Mouse (Mus musculus): ENCODE results near the gene Zbtb14. TPM values are rescaled to one million over a fixed set of nuclear protein-coding genes. Genes with fewer than 3 reads are reported as not detected.
A peak's percentile ranks its signal among the peaks of the same experiment; 100 is the strongest.

Zbtb14 gene
- total RNA-seq (2021), result 10 to 100 TPM; 23.5 to 23.9 TPM

DNA sequence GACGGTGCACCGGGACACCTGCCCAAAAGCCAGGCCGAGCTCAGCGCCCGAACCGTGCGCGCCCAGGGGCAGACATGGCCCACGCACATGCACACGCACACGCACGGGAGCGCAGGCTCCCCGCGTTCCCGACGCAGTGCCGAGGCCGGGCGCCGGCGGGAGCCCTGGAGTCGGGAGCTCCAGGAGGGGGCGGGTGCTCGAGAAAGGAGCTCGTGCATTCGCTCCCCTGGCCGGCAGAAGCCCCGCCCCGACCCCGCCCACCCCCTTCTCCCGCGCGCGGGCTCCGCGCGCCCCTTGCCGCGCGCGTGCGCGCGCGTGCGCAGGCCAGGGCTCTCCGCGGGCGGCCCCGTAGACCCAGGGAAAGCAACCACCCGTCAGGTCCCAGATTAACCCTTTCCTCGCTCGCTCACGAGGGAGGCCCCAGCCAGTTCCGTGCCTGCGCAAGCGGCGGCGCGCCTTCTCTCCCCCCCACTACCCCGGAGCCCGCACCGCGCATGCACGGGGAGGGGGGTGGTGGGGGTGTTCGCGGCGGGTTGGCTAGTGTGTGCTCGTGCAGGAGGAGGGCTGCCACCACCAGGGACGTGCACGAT is at the start of gene Zbtb14:
TSS of gene Zbtb14 (plus strand) at position 540 of the 590 bp plus-strand sequence.
- intact Hi-C loops (cut with DNase I), result loop anchor here (1.0 kb wide), 1 partner anchor 35 kb away; no protein-coding TSS in a partner anchor
- DNase-seq (ENCODE audit: low spot score in 2 of 2), result peak; percentile 89 to 95

DNA sequence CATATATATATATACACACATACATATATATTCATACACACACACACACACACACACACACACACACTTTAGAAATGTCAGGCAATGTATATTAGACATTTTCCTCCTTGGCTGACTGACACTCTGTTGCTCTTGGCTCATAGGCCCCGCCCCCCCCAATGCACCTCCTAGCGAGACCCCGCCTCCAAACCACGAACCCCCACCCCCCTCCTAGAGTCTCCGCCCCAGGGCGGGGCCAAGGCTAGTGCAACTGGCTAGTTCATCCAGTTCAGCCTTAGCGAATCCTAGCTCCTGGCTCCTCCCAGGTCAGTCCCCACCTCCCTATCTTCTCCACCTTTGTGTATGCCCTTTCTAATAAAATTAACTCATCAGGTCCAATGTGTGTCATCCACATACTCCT is 36.8 kb upstream of the Zbtb14 start:
- intact Hi-C loops (cut with DNase I), result loop anchor here (10.0 kb wide), 1 partner anchor 461 kb away; no protein-coding TSS in a partner anchor
- DNase-seq (ENCODE audit: low spot score in 2 of 2), result no peak

DNA sequence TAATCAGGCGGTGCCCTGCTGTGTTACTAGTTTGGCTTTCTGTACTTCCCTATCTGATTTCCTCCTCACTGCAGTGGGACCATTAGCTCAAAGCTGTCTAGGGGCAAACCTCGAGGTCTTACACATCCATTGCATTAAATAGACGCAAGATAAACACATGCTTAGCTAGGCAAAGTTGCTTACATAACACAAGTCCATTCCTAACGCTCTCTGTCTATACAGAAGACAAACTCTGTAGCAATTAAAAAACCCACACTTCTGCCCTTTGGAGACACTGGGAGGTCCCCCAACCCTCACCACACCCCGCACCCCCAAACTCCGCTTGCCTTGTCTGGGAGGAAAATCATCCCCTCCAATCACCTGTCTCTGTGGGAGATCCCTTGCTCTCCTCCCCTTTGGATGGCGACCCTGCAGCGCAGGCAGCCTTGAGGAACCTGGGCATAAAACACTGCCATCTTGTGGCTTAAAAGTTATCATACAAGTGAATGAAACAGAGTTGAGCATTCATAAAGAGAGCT is 33.8 kb upstream of the Zbtb14 start:
- peak; percentile 30 to 62 for DNase-seq (ENCODE audit: low spot score in 2 of 2)
- intact Hi-C loops (cut with DNase I), result loop anchor here (10.0 kb wide), 1 partner anchor 464 kb away; no protein-coding TSS in a partner anchor

DNA sequence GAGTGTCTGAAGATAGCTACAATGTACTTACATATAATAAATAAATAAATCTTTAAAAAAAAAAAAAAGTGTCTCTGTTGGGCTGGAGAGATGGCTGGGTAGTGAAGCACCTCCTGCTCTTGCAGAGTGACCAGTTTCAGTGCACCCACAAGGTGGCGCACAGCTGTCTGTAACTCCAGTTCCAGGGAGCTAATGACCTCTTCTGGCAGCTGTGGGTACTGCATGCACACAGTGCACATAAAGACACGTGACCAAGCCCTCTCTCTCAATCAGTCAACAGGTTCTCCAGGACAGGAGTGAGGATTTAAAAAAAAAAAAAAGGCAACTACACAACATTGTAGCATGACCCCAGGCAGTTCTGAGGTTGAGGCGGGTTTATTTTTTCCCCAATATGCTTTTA is 17.8 kb upstream of the Zbtb14 start:
- intact Hi-C loops (cut with DNase I), result no loop called here
- DNase-seq (ENCODE audit: low spot score in 2 of 2), result no peak

DNA sequence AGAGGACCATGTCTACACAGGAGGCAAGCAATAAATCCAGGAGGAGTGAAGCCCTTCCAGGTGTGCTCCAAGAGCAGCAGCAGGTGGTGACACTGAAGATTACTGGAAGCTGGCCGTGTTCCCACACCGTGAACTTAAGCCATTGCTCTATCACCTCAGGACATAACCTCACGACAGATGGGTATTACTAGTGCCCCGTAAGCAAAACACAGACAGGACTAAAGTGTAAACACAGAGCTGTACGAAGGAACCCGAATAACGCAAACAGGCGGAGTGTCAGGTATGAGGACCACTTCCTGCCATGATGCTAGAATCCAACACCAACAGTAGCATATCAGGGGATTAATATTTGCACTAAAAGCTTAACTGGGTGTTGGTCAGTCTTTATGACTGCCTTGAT is 2.0 kb upstream of the Zbtb14 start:
- intact Hi-C loops (cut with DNase I), result no loop called here

DNA sequence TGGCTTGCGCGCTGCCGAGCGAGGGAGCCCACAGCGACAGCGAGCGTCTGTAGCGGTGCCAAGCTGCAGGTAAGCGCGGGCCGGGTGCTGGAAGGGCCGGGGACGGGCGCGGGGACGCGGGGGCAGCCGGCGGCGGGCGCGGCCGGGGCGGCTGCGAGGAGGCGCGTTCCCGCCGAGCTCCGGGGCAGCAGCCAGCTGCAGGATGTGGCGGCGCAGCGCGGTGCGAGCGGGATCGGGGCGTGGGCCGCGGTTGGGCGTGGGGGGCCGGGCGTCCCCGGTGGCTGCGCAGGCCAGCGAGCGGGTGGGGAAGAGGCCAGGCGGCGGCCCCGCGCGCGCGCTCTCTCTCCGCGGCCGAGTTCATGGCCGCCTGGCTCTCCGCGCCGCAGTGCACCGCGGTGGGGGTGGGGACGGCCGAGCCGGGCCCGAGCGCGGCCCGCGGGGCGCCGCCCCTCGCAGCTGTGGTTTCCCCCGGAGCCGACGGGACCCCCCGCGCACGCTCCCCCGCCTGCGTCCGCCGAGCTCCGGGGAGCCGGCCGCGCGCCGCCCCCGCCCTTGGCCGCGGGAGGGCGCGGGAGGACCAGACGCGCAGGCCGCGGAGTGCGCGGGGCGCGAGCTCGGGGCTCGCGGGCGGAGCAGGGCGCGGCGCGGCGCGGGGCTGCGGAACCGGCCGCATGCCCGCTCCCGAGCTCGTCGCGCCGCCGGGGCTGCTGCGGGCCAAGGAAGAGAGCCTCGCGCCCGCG is 521 bp downstream of the Zbtb14 start:
- DNase-seq (ENCODE audit: low spot score in 2 of 2), result peak; percentile 70 to 81
- intact Hi-C loops (cut with DNase I), result loop anchor here (1.0 kb wide), 1 partner anchor 34 kb away; no protein-coding TSS in a partner anchor

More for the DNA sequence above, 2.0 kb upstream of the Zbtb14 start:
- no peak for DNase-seq (ENCODE audit: low spot score in 2 of 2)

DNA sequence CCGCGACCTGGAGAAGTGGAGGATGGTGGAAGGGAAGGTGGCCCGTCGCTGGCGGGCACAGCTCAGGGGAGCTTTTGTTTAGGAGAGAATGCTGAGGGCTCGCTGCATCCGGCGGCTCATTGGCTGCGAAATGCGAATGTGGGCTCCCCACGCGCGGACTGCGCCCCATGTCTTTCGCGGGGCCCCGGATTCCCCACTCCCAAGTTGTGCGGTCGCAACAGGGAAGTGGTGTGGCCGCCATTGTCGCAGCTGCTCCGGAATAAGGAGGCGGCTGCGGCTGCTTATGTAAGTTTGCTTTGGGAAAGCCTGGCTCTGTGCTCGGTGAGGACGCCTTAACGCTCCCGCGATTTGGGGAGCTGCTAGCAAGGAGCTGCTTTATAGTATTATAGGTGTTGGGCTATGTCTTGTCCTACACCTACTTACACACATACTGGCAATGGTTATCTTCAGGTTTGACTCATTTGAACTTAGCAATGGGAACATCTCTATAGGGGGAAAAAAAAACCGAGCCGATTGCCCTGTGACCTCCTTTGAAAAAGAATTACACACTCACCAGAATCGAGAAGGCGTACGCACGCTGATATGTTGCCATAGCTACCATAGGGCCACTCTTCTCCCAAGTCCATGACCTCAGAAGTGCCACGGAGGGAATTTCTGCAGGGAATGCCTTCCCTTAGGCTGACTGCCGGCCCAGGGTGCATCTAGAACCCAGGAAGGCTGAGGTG is 1.3 kb downstream of the Zbtb14 start:
- intact Hi-C loops (cut with DNase I), result loop anchor here (1.0 kb wide), 1 partner anchor 33 kb away; no protein-coding TSS in a partner anchor
- DNase-seq (ENCODE audit: low spot score in 2 of 2), result peak; percentile 78 to 88

DNA sequence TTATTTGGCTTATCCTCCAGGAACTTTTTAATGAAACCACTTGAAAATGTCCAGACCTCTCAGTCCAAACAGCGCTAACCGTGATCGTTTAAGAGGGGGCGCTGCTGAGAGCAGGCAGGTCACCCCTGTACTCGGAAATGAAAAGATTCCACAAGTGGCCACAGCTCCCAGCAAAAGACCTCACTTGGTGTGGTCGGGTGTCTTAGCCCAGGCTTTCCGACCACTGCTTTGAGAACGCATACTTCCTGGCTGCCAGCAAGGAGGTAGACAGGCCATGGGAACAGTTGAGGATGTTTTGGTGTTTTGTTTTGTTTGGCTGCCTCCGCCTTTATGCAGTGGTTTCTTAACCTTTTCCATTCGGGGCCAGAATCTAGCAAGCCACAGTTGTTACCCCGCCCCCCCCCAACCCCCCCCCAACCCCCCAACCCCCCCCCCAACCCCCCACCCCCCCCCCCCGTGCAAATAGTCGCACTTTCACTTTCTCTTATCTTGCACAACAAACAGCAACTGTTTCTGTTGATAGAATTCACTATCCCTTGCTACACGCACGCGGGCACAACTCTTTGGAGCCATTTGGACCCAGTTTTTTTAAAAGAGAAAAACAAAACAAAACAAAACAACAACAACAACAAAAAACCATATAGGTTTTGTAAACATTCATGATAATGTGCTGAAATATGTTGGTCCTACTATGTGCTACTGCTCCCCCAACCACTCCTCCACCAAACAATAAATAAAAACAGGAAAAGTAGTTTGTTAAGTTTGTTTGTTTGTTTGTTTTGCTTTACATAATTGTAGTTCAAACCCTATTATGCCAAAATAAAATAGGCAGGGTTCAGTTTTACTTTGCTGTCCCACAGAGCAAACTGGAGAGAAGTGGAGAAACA is 13.5 kb downstream of the Zbtb14 start:
- intact Hi-C loops (cut with DNase I), result no loop called here
- DNase-seq (ENCODE audit: low spot score in 2 of 2), result no peak

DNA sequence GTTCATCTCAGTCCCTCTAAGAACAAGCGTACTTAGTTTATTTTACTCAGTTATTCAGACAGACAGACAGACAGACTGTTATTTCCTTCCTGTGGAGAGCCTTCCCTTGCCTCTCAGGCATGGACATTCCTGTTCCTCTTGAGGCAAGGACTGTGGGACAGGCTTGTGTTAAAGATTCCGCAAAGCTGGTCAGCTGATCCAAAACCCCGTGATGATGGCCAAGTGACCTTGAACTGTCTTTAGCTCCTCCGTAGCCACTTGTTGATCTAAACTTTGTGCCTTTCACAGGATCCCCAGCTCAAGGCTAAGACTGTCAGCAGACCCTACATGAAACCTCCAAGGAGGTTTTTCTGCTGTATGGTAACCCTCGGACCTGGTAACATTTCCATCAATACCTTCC is 14.3 kb downstream of the Zbtb14 start:
- no peak for DNase-seq (ENCODE audit: low spot score in 2 of 2)
- intact Hi-C loops (cut with DNase I), result no loop called here

DNA sequence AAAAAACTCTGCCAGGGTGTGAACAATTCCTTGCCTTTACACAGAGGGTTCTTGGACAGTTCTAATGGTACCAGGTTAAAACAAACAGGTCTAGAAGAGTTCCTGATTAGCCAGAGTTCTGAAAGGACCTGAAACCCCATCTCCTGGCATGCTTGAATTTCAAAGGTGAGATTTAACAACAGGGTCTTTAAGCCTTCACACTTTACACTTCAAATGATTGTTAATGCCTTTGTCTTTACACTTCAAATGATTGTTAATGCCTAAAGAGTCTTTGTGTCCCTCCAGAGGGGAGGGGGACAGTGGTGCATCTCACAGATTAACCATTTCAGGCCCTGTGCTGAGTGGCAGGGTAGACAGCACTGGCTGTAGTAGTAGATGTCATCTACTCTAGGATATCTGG is 15.2 kb downstream of the Zbtb14 start:
- intact Hi-C loops (cut with DNase I), result no loop called here
- no peak for DNase-seq (ENCODE audit: low spot score in 2 of 2)

DNA sequence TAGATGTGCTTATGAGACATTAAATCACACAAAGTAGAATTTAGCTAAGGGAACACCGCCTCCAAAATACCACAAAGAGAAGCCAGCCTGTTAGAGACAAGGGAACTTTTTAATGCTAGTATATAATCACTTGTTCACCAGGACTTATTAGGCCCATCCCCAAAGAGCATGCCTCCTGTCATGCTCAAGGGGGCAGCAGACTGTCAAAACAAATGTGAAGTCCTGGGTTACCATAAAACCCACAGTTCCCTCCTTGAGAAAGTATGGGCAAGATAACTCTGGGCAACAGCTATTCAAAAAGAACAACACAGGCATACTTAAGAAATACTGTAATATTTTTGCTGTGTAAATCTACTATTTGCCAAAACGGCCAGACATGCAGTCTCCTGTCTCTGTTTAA is 18.3 kb downstream of the Zbtb14 start:
- intact Hi-C loops (cut with DNase I), result no loop called here

DNA sequence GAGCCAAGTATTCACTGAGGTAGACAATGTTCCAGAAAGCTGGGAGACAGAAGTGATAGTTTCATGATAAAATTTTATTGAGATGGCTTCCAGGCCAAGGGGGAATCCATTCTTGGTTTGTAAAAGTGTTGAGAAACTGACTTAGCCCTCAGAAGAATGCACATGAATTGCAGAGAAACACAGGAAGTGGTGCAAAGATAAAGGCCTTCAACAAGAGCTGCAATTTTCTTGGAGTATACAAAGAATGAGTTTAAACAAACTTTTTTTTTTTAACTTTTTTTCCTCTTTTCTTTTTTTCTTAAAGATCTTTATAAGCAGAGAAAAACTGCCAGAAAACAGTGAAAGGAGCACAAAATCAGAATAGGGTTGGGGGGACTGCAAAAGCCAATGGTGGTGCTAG is 33.3 kb downstream of the Zbtb14 start:
- no peak for DNase-seq (ENCODE audit: low spot score in 2 of 2)
- intact Hi-C loops (cut with DNase I), result no loop called here

More for the DNA sequence above, 18.3 kb downstream of the Zbtb14 start:
- DNase-seq (ENCODE audit: low spot score in 2 of 2), result no peak

DNA sequence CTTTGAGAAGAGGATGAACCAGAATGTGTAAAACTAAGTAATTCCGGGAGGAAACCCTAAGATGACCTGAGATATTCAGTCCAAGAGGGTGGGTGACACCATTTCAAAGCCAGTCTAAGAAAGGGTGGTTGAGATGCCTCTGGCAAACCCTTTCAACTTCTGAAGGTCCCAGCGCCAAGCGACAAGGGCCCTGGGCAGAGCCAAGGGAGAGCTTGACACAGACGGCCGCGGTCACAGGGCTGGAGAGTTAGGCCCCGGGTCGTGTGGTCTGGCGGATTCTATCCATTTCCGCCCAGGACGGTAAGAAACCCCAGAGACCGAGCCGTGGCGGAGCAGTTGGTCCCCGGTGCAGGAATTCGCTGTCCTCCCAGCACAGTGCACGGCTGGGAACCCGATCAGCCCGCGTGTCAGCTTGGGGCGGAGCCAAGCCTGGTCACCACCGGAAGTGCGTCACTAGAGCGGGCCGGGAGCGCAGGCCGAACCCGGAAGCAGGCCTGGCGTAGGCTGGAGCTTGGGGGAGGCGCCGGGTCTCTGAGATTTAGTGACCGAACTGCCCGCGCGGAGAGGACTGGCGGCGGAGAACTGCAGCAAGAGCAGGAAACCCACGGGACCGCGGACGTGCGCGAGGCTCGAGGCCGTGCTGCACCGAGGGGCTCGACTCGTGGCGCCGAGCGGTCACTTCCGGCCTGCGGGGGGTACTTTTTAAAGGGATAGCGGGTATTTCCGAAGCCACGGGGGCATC is 34.2 kb downstream of the Zbtb14 start:
- intact Hi-C loops (cut with DNase I), result loop anchor here (1.0 kb wide), 1 partner anchor 34 kb away; the partner anchor contains the start of gene Zbtb14
- peak; percentile 96 to 97 for DNase-seq (ENCODE audit: low spot score in 2 of 2)

DNA sequence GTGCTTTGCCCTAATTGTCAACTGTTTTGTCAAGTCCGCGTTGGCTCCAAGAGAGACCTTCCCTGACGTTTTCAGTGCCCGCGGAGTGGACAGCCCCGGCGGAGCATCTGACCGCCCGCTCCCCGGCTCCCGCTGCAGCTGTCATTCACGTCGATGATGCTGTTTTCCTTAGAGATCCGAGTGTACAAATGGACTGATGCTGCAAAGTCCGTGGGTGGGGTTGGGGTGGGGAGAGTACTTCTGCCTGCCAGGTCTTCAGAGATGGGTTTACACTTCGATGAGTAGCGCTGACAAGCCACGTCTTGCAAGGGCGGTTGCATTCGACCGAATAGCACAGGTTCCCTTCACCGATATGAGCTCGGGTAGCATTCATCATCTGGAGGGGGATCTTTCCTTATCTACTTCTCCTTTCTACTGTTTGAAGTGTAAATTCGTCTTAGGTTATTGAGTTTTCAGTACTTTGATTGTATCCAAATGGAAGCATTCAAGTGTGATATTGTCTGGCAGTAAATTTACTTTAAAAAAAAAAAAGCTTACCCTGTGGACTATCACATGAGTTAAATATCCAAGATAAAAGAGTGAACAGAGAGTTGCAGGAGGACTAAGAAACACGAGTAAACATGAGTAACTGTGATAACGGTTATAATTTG is 35.0 kb downstream of the Zbtb14 start:
- DNase-seq (ENCODE audit: low spot score in 2 of 2), result no peak
- intact Hi-C loops (cut with DNase I), result loop anchor here (1.0 kb wide), 1 partner anchor 35 kb away; the partner anchor contains the start of gene Zbtb14

DNA sequence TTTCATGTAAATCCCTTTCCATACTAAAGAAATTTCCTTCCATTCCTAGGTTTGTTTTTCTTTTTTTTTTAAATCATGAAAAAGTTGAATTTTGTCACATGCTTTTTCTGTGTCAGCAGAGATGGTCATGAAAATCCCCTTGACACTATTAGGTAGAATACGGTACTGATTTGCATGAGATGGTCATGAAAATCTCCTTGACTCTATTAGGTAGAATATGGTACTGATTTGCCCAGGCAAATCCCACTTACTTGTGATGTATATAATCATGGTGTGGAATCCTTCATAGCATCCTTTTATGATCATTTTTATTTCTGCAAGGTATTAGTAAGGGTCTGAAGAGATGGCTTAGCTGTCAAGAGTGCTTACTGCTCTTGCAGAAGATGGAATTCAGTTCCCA is 38.7 kb downstream of the Zbtb14 start:
- intact Hi-C loops (cut with DNase I), result no loop called here
- DNase-seq (ENCODE audit: low spot score in 2 of 2), result no peak

DNA sequence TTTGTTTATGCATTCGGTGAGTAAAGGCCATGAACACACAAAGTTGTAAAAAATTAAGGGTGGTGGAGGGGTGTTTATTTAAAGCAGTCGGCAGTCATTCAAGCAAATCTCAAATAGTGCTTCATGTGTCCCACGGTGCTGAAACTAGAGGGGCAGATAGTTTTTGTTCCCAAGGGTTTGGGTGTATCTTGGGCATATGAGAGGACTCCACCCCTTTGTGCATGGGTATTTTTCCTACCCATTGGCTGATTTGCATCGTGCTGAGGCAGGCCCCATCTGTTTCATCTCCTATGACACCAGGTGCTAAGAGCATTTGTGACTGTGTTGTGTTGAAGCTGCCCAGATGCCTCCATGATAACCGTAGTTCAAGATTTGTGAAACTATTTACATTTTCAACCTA is 55.0 kb downstream of the Zbtb14 start:
- DNase-seq (ENCODE audit: low spot score in 2 of 2), result no peak
- intact Hi-C loops (cut with DNase I), result no loop called here

DNA sequence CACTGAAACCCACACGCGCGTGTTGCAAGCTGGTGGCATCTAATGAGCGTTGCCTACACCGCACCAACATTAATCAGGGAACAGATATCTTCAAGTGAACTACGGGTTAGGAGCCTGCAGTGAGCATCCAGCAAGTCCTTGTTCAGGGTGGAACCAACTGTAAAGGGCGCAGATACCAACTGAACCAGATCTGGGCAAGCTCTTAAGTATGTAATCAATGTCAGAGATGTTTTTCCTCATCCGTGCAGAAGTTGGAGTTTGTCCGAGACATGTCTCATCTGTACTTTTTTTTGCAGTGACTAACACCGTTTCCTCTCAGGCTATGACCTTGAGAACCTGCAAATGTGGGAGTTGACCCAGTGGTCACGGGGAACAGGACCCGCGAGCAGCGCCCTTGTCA is 55.6 kb downstream of the Zbtb14 start:
- intact Hi-C loops (cut with DNase I), result no loop called here

DNA sequence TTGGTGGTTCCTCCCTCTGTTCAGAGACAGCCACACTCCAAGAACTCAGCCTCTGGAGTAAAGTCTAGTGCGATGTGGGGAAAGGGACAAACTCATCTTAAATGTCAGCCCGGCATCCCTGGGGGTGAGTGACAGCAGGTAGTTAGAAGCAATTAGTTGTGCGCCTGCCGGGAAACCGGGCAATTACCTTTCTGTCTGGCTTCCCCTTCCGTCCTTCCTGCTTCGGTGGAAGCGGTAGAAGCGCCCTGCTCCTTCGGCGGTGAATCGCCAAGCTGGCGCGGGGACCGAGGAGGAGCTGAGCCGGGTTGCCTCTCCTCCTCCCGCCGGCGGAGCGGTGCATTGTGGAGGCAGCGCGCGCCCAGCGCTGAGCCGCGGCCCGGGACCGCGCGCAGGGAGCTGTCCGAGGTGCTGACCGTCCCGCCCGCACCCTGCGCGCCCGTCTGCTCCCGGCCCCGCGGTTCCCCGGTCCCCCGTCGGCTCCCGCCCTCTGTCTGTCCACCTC is 56.2 kb downstream of the Zbtb14 start, which contains the start of gene Akain1:
TSS of gene Akain1 (plus strand) at position 337 of the 502 bp plus-strand sequence.
- DNase-seq (ENCODE audit: low spot score in 2 of 2), result peak; percentile 40 to 45
- intact Hi-C loops (cut with DNase I), result no loop called here

More for the DNA sequence above, 55.6 kb downstream of the Zbtb14 start:
- DNase-seq (ENCODE audit: low spot score in 2 of 2), result no peak
